Mouse (Mus musculus): ENCODE data around the gene Ccdc88c.

Gene Ccdc88c

DNA sequence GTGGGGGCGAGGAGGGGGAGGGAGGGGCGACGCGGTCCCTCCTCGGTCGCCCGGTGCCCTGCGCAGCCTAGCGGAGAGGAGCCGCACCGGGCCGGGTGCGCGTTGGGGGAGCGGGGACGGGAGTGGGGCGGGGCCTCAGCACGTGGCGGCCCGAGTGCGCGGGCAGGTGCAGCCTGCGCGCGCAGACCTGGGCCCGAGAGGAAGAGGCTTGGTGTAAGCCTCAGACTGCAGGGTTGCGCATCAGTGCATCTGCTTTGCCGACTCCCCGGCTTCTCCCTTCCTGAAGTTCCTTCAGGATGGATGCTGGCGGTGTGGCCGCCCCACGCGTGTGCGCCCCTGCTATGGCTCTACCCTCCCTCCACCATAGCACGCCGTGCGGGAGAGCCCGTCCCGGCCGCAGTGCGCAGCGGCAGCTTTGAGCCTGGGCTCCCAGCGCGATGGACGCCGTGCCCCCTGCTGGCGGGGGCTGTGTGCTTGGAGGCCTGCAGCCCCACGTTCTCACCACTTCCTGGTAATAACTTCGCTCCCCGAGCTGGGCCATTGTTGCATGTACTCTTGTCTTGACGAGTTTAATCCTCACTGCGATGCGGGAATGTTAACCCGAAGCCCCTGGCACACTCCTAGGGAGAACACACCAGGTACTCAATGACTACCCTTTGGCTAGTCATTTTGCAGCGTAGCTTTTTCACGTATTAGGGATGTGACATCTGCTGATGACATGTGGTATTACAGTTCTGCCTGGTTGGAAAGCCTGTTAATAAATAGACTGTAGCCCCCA, at the start of gene Ccdc88c:
TSS of gene Ccdc88c (minus strand) at position 103 of the 778 bp plus-strand sequence.
- peak; percentile 64 for DNase-seq (ENCODE audit: low spot score)

DNA sequence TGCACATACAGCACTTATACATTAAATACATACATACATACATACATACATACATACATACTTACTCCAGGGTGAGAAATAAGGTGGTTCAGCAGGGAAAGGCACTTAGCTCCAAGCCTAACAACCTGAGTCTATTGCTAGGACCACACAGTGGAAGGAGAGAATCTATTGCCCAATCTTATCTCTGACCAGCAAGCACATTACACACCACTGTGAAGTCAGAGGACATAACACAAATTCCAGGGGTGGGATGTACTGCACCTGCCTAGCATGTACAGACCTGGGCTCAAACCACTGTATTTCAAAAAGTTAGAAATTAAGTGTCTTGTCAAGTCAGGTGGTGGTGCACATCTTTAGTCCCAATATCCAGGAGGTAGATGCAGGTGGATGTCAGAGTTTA, 49.1 kb upstream of the Ccdc88c start:
- no peak for DNase-seq (ENCODE audit: low spot score)

DNA sequence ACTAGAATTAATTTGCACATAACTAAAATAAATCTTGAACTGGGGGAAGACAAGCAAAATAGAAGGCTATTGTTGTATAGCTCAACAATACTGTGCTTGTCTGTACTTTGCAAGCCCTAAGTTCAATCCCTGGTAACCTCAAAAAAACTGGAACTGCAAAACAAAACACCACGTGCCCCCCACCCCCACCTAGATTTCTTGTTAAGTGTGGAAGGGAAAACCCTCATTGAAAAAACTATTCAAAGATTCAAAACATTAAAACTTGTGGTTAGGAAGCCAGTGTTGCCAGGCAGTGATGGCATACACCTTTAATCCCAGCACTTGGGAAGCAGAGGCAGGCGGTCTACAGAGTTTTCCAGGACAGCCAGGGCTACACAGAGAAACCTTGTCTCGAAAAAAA, 46.6 kb upstream of the Ccdc88c start:
- DNase-seq (ENCODE audit: low spot score), result no peak

DNA sequence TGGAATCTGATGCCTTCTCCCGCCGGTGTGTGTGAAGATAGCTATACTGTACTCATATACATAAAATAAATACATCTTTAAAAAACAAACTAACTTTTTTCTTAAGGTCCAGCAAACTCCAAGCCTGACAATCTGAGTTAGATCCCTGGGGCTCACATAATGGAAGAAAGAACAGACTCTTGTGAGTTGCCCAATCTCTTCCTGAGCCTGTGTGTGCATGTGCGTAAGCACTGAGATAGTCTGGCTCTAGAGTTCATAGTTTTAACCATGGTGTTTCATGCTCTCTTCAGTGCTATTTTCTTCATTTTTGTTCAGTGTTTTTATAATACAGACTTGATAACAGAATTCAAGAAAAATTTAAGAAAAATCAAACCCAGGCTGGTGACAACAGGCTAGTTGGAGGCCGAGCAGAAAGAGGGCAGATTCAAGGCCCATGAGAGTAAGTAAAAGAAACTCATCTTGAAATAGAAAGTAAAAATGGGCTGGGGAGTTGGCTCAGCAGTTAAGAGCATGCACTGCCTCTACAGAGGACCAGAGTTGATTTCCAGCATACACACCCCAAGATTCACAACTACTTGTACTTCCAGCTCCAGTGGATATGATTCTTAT, 46.1 kb upstream of the Ccdc88c start:
- no peak for DNase-seq (ENCODE audit: low spot score)

DNA sequence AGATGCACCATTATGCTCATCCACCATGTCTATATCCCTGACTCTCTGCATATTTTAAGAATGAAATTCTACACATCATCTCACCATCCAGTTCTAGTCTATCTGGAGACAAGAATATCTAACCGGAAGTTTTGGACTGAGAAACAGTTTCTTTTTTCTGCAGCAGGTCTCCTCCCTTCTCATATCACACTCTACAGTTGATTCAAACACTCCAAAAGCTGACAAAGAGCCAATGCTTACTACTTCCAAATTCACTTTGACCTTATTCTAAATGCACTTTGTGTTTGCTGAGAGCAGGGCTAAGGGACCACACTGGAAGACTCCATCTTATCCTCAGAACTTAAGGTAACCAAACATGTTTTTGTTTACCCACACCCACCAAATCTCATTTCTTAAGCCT, 41.0 kb upstream of the Ccdc88c start:
- DNase-seq (ENCODE audit: low spot score), result no peak

DNA sequence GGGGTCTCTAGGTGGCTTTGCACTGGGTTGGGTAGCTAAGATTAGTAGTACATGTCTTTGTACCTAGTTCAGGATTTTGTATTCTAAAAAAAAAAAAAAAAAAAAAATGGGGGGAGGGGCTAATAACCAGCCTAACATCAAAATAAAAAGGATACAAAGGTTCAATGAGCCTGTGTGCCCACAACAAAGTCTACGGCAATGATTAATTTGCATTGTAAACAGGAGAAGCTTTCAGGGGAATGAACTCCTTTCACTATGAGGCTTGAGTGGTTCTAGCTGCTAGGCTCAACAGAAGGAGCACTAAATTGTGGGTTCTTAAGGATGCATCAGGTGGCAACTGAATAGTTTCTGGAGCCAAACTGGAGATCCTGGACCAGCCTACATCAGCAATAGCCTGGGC, 37.5 kb upstream of the Ccdc88c start:
- DNase-seq (ENCODE audit: low spot score), result no peak

DNA sequence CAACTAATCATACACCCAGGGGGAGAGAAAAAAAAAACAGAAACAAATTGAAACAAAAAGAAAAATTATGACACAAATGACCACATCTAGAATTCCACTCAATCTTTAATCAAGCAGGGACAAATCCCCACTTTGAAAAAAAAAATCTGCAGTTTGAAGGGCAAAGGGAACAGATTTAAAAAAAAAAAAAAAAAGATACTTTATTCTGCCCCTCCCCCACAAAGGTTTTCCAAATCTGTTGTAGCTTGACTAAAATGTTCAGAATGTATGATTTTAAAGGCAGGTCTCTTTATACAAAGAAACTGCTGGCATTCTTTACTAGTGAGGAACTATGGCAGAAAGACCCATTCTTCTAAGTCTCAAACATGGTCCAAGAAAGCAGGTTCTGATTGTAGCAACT, 11.1 kb upstream of the Ccdc88c start:
- no peak for DNase-seq (ENCODE audit: low spot score)

DNA sequence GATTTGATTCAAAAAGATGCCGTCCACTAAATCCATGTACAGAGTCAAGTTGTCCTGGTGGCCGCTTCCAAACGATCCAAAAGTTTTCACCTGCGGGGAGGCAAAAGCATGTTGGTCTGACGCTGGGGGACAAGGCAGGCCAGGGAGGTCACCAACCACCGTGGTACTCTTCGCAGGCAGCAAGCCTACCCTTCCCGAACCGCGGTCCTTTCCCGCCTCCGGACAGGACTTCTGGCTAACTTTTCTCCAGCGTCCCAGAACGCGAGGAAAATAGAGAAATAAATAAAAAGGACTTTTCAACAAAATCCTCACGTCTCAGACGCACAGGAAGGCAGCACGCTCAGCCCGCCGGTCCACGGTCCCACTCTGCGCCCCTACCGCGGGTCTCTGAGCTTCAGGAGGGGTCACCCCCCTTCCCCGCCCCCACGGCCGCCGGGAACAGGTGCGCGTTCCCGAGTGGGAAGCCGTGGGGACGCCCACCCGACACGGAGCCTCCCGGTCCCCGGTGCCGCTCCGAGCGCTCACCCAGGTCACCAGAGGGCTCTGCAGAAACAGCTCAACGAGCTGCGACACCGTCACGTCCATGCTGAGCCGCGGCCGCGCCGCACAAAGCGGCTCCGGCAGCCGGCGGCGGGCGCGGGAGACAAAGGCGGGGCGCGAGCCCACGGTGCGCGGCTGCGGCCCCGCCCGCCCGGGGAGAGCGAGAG, 456 bp downstream of the Ccdc88c start:
- no peak for DNase-seq (ENCODE audit: low spot score)

DNA sequence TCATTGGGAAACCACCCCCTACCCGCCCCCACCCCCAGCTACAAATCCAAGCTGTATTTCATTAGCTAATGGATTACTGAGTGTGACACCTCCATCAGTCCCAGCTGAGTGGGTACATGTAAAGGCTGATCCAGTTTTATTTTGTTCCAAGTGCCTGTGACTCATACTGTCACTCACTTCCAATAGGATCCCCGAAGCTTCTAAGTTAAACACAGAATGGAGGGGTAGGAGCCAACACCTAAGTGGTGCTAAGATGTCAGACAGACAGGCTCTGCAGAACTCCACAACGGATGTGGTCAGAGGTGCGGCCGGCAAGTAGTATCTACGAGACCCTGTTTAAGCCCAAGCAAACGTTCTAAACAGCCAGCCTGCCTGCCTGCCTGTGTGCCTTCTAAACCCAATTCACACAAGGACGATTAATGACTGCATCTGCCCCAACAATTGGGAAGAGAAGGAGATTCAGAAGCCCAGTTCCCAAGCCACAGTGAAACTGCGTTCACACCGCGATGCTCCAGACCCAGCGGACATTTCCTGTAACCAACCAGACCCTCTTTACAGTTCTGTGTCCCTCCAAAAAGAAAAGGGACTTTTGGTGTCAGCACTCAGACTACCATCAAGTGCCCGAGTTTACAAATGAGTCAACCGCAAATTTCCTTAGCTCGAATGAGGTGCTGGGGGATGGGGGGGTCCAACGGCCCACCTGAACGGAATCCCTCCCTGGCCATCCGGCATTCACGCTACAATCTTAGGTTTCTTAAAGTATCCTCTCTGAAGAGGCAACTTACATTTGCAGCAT, 1.2 kb downstream of the Ccdc88c start:
- DNase-seq (ENCODE audit: low spot score), result no peak

DNA sequence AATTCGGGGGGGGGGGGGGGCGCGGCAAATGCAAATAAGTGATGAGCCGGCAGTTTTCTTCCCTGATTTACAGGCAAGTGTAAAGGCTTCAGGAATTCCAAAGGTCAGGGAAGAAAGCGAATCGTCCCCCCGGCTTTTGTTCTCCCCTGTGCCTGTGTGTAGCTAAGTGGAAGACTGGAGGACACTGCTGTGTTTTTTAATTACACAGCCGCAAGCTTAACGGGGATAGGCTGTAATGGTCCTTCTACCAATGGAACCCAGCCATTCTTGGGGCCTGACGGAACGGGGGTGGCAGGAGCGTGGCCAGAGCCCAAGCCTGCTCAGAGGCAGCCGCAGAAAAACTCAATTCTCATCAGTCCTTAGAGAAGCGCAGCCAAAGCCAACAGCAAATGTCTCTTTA, 1.9 kb downstream of the Ccdc88c start:
- DNase-seq (ENCODE audit: low spot score), result no peak

DNA sequence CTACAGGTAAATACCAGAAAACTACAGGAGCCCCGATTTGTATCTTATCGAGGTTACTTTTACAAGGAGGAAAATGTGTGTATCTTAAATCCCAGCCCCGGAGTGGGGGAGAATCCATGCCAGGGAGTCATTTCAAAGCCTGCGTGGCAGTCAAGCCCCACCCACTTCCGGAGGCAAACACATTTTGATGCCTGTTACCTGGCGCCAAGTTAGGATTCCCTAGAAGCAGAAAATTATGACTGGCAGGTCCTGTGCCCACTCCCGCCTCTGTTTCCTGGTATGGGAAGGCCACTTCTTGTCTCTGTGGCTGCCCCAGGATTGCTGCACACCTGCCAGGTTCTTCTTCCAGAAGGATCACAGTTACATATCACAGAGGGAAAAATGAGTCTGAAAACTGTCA, 2.3 kb downstream of the Ccdc88c start:
- DNase-seq (ENCODE audit: low spot score), result no peak

DNA sequence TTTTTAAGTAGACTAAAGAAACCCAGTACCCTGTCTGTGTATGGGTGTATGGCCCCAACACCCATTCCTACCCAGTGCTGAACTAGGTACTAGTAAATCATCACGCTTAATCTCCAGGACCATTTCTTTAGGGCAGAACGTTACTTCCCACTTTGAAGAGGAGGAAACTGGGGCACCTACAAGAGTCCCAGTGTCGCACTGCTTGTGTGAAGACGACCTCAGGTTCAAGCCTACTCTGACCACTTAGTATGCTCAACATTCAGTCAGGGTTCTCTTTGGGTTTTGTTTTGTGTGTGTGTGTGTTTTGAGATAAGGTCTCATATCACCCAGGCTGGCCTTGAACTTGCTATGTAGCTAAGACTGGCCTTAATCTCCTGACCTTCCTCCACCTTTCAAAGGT, 2.8 kb downstream of the Ccdc88c start:
- no peak for DNase-seq (ENCODE audit: low spot score)

DNA sequence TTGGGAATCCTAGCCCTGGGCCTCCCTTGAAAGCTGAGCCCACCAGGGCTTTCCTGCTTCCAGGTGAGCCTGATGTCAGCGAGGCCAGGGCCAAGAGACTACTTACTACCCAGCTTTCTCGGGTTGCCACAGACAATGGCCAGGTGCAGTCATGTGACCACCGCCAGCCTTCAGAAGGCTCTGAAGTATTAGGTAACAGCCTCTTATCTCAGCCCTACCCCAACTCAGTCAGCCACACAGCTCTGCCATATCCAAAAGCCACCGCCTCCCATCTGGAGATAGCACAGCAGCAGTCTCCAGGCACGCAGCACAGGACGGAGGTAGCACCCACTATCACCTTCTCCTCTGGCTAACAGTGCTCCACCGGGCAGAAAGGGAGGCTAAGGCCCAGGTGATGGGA, 3.5 kb downstream of the Ccdc88c start:
- DNase-seq (ENCODE audit: low spot score), result no peak

DNA sequence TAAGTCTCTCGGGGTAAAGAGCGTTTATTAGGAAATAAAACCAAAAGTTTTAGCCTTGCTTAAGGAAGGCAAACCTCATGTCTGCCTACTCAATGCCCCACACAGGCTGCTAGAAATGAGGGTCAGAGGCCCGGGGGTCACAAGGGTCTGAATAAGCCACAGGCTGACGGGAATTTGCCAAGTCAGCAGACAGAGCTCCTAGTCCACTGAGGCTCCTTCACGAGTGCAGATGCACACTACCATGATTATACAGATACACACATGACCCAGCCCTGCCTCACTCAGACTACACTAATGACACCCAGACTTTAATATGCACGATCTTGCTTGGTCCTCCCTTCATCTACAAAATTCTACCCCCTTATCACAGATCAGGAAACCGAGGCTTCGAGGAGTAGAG, 4.0 kb downstream of the Ccdc88c start:
- DNase-seq (ENCODE audit: low spot score), result no peak

DNA sequence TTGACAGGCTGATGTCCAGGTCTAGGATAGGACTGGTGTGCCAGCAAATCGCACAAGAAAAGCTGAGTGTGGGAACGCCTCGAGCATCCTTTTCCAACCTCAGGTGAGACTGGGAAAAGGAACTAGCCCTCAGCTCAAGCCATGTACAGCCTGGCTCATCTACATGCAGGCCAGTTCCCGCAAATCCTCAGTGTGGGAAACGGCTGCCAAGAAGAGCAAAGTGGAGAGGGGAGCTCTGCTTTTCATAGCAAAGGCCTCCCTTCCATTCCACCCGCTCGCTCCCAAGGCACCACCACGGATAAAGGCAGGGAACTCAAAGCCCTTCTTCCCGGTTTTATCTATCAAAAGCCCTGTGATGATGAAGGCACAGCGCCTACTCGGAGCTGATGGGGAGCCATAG, 5.7 kb downstream of the Ccdc88c start:
- DNase-seq (ENCODE audit: low spot score), result no peak

DNA sequence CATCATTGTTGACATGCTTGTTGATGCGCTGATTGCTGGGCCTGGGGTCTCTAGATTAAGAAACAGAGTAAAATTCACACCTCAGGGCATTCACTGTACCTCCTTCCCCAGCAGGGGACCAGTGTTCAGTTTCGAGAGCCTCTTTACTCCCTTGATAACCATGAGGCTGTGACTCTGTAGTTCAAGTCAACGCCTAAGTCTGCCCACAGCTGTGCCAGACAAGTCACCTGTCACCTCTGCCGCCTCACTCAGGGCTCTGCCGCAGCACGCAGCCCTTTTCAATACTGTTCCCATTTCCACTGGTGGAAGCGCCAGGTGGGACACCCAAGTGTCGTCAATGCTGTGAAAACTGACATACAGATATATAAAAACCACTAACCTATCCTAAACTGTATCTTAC, 6.5 kb downstream of the Ccdc88c start:
- no peak for DNase-seq (ENCODE audit: low spot score)

DNA sequence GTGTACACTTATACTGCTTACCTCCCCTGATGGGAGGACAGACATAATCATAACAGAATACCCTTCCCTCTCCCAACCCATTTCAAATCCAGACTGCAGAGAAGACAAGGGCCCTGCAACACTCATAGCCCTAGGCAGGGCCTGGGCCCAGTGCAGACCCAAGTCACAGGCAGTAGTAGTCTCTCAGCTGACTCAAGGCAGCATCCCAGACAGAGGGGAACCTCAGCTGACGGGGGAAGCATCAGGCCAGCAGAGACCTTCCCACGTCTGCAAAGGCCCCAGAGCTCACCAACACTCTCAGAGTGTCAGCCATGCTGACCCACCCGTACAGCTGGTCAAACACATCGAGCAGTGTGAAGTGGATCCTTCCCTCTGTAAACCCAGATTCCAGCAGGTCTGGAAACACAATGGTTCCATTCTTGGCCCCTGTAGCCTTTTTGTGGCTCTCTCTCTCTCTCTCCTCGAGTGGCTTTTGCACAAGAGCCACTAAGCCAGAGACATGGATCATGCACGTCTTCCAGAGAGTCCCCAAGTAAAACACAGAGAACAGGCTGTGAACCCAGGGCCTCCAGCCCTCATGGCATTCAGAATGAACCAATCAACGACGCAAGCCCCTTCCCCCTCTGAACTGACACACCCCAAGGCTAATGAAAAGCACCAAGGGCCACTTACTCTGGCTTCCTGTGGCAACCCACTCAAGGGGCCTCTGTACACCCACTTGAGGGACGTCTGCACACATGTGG, 7.2 kb downstream of the Ccdc88c start:
- no peak for DNase-seq (ENCODE audit: low spot score)

DNA sequence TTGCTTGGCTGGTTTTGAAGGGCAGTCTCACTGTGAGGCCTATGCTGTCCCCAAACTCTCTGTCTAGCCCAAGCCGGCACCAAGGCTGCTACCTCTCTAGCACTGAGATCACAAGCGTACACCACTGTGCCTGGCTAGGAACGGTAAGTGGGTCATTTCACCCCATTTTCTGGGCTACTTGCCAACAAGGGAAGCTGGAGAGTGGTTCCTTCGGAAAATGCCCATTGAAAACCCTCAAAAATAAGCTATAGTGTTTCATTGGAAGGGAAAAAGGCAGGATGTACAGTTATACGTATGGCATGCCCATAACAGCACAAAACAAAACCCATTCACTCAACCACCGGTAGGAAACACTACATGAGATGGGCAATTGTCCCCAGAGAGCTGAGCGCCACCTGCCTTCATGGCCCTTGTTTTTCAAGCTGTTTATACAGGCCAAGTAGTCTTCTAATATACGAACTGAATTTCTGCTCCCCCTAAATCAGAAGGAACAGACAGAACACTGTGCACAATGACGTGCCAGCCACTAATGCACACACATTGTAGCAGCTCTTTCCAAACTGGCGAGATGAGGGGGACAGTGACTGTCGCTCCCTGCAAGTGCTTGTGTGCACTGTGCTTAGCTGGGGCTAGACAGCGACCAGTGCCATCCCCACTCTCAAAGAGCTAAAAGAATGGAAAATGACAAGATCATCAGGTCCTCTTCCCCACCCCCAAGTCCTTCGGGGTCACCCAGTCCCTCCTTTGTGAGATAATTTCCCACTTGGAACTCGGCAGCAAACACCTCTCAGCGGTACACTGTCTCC, 8.4 kb downstream of the Ccdc88c start:
- no peak for DNase-seq (ENCODE audit: low spot score)

DNA sequence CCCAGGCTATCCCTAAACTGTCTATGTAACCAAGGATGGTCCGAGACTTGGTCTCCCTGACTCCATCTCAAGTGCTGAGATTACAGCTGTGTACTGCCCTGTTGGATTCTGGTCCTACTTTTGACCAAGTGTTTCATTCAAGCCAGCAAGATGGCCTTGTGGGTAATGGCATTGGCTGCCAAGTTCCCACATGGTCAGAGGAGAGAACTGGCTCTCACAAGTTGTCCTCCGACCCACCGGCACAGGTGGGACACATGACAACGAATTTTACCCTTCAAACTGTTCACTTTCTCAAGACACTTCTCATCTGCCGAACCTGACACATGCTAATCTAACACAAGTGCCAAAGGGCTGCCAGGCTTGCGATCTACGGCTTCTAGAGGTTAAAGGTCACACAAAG, 9.4 kb downstream of the Ccdc88c start:
- no peak for DNase-seq (ENCODE audit: low spot score)

DNA sequence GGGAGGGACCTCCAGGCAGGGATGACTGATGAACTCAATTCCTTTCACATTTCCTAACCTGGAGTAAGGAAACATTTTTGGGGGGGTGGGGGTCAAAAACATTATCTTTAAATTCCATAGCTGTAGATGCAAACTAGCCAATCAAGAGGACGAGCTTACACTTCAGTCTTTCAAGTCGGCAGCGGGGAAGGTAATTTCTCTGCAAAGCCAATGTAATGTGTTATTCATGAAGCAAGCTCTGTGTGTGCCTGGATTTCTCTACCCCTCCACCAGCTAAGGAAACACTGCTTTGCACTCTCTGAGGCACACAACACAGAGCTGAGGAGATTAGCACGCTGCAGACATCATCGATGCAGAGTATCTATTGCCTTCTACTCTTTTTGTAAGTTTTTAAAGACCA, 9.8 kb downstream of the Ccdc88c start:
- no peak for DNase-seq (ENCODE audit: low spot score)

DNA sequence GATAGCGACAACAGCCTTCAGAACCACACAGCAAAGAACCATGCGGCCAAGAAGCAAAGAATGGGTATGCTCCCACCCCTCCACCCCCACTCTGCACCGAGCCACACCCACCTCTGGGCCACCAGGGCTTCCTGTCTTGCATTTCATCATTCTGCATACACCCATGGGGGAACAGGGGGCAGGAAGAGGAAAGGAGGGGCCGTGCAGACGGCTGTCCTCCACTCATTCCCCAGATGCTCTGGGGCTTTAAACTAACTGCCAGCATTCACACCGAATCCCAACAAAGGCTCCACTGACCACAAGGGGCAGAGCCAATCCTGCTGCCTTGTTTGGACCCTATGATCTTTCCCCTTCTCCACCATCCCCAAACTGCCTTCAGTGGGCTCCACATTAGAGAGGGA, 10.9 kb downstream of the Ccdc88c start:
- no peak for DNase-seq (ENCODE audit: low spot score)
